Mouse (Mus musculus) testis, adult 2 months (tissue): ENCODE measurements around the gene Copb2. TPM values are rescaled to one million over a fixed set of nuclear protein-coding genes. Genes with fewer than 3 reads are reported as not detected.

Experiments used
- H3K27ac ChIP-seq: fragments of 200-500 bp; 2 replicates; pipeline ENCODE4 v1.5.1; 2012; ENCODE audit warnings: low read depth, low read length; ENCODE audit not compliant: control insufficient read depth, insufficient read depth
- H3K27me3 ChIP-seq: fragments of 200-500 bp; 2 replicates; pipeline ENCODE4 v1.6.1; 2012; ENCODE audit warnings: mild to moderate bottlenecking, low read length, moderate library complexity; ENCODE audit not compliant: control insufficient read depth, insufficient read depth
- H3K36me3 ChIP-seq: fragments of 200-500 bp; 2 replicates; pipeline ENCODE4 v1.6.1; 2012; ENCODE audit warnings: mild to moderate bottlenecking, low read length; ENCODE audit not compliant: control insufficient read depth, insufficient read depth
- H3K4me1 ChIP-seq: fragments of 200-500 bp; 2 replicates; pipeline ENCODE4 v1.6.1; 2012; ENCODE audit warnings: low read length; ENCODE audit not compliant: control insufficient read depth, insufficient read depth
- H3K4me3 ChIP-seq: fragments of 200-500 bp; 2 replicates; pipeline ENCODE4 v1.5.1; 2012; ENCODE audit warnings: low read depth, mild to moderate bottlenecking, low read length, moderate library complexity, mixed read lengths; ENCODE audit not compliant: control insufficient read depth
- CTCF ChIP-seq: fragments of 200-500 bp; IDR thresholded peaks from 2 replicates; pipeline ENCODE4 v1.5.1; 2012; ENCODE audit warnings: low read depth, mild to moderate bottlenecking, inconsistent platforms, low read length, moderate library complexity; ENCODE audit not compliant: control insufficient read depth, insufficient read depth, insufficient replicate concordance
- POLR2A ChIP-seq: fragments of 200-500 bp; IDR thresholded peaks from 2 replicates; pipeline ENCODE4 v1.6.1; 2012; ENCODE audit warnings: low read depth, mild to moderate bottlenecking, inconsistent platforms, low read length, moderate library complexity; ENCODE audit not compliant: control insufficient read depth
- polyA plus RNA-seq: library from polyadenylated mRNA; depleted of rRNA; stranded (reverse); fragments of >200 nt; gene quantifications from 2 replicates; pipeline ENCODE4 v1.2.3, GENCODE M21; 2012; rRNA removed

Copb2 gene
- polyA plus RNA-seq: 22.2 and 23.3 TPM in 2 replicates

GRCm38 (mm10) chr9:98563137-98564126, at the start of gene Copb2:
Copb2 (plus strand) TSS chr9:98563721.
- Histone ChIP-seq H3K4me1 (peaks cover 2% of the 10 kb centered on the region; the same call in 1 of the 2 replicates), H3K27ac (peak within 1 kb of the TSS; percentile 80), H3K27me3 (no peaks in the 10 kb centered on the region), H3K36me3 (no peaks in the 10 kb centered on the region; the same call in 1 of the 2 replicates), H3K4me3 (peak within 1 kb of the TSS; percentile 88)
- peak; percentile 90 for TF ChIP-seq POLR2A
- TF ChIP-seq CTCF: no peak

- H3K4me1 ChIP-seq: no peaks in the 10 kb centered on the region
- H3K27ac ChIP-seq: no peak overlapping the region
- no peaks in the 10 kb centered on the region for H3K36me3 ChIP-seq
- no peak for TF ChIP-seq POLR2A
- TF ChIP-seq CTCF: no peak
- no peak overlapping the region for H3K4me3 ChIP-seq
- no peaks in the 10 kb centered on the region for H3K27me3 ChIP-seq
These were observed 39.6 kb upstream of the Copb2 start for GRCm38 (mm10) chr9:98523872-98524271.

GRCm38 (mm10) chr9:98524786-98525542, 38.6 kb upstream of the Copb2 start:
- TF ChIP-seq CTCF (no peak), POLR2A (no peak)
- H3K27ac ChIP-seq: no peak overlapping the region
- no peaks in the 10 kb centered on the region for H3K36me3 ChIP-seq
- no peaks in the 10 kb centered on the region for H3K4me1 ChIP-seq
- H3K27me3 ChIP-seq: no peaks in the 10 kb centered on the region
- H3K4me3 ChIP-seq: no peak overlapping the region

- no peak overlapping the region for H3K27ac ChIP-seq
- no peak for TF ChIP-seq CTCF
- no peak for TF ChIP-seq POLR2A
- H3K4me3 ChIP-seq: no peak overlapping the region
- H3K27me3 ChIP-seq: no peaks in the 10 kb centered on the region
- no peaks in the 10 kb centered on the region for H3K4me1 ChIP-seq
- no peaks in the 10 kb centered on the region for H3K36me3 ChIP-seq
These were observed 38.0 kb upstream of the Copb2 start for GRCm38 (mm10) chr9:98525543-98525924.

GRCm38 (mm10) chr9:98527226-98527625, 36.3 kb upstream of the Copb2 start:
- no peaks in the 10 kb centered on the region for H3K36me3 ChIP-seq
- no peaks in the 10 kb centered on the region for H3K27me3 ChIP-seq
- TF ChIP-seq CTCF (no peak), POLR2A (no peak)
- no peaks in the 10 kb centered on the region for H3K4me1 ChIP-seq
- no peak overlapping the region for H3K27ac ChIP-seq
- no peak overlapping the region for H3K4me3 ChIP-seq

- TF ChIP-seq CTCF: no peak
- no peak for TF ChIP-seq POLR2A
- no peaks in the 10 kb centered on the region for H3K4me1 ChIP-seq
- H3K36me3 ChIP-seq: no peaks in the 10 kb centered on the region
- H3K27me3 ChIP-seq: no peaks in the 10 kb centered on the region
- H3K27ac ChIP-seq: no peak overlapping the region
- no peak overlapping the region for H3K4me3 ChIP-seq
These were observed 33.7 kb upstream of the Copb2 start for GRCm38 (mm10) chr9:98529776-98530175.

- Histone ChIP-seq H3K4me3 (no peak overlapping the region), H3K4me1 (no peaks in the 10 kb centered on the region), H3K27ac (no peak overlapping the region), H3K27me3 (no peaks in the 10 kb centered on the region), H3K36me3 (no peaks in the 10 kb centered on the region)
- no peak for TF ChIP-seq POLR2A
- no peak for TF ChIP-seq CTCF
These were observed 32.5 kb upstream of the Copb2 start for GRCm38 (mm10) chr9:98530999-98531398.
